Mouse (Mus musculus) stomach, adult 2 months (tissue): ENCODE measurements around the gene Sbno1. TPM values are rescaled to one million over a fixed set of nuclear protein-coding genes. Genes with fewer than 3 reads are reported as not detected.

Source experiments
- polyA plus RNA-seq: library from polyadenylated mRNA; depleted of rRNA; stranded (reverse); fragments of >200 nt; gene quantifications from 2 replicates; pipeline ENCODE4 v1.2.3, GENCODE M21; 2012; rRNA removed

Sbno1 gene
- polyA plus RNA-seq, result 2.2 and 2.6 TPM in 2 replicates

GRCm38 (mm10) chr5:124425412-124426259, at the start of gene Sbno1:
Gene Sbno1 (minus strand): TSS chr5:124426001.

GRCm38 (mm10) chr5:124439447-124440093, 13.8 kb upstream of the Sbno1 start, which contains the start of gene Kmt5a:
Gene Kmt5a (plus strand): TSS chr5:124439930.

GRCm38 (mm10) chr5:124362982-124363381, 62.8 kb downstream of the Sbno1 start, which contains the start of gene Cdk2ap1:
Gene Cdk2ap1 (minus strand): TSS chr5:124363082.

GRCm38 (mm10) chr5:124327510-124328364, 98.1 kb downstream of the Sbno1 start, which contains the start of the genes Mphosph9 and 2810006K23Rik:
Gene Mphosph9 (minus strand): TSS chr5:124327972.
Gene 2810006K23Rik (plus strand): TSS chr5:124328089.

Other genes starting within 250 kb of the Sbno1 start
- gene Pitpnm2, start 176.2 kb downstream of the Sbno1 start, polyA plus RNA-seq, result 18.4 and 19.5 TPM in 2 replicates
- 0.40 and 0.56 TPM in 2 replicates for gene Mphosph9, start 98.0 kb downstream of the Sbno1 start, polyA plus RNA-seq
- gene 2810006K23Rik, start 97.9 kb downstream of the Sbno1 start, polyA plus RNA-seq, result 1.1 and 1.5 TPM in 2 replicates
- 31.9 and 41.4 TPM in 2 replicates for gene Cdk2ap1, start 62.9 kb downstream of the Sbno1 start, polyA plus RNA-seq
- gene Kmt5a, start 13.9 kb upstream of the Sbno1 start, polyA plus RNA-seq, result 37.3 and 38.1 TPM in 2 replicates
- gene Rilpl2, start 52.4 kb upstream of the Sbno1 start, polyA plus RNA-seq, result 7.1 and 8.3 TPM in 2 replicates
- 0.38 and 0.57 TPM in 2 replicates for gene Snrnp35, start 57.1 kb upstream of the Sbno1 start, polyA plus RNA-seq
- 3.3 and 3.9 TPM in 2 replicates for gene Rilpl1, start 105.4 kb upstream of the Sbno1 start, polyA plus RNA-seq
- gene Tmed2, start 114.7 kb upstream of the Sbno1 start, polyA plus RNA-seq, result 62.2 and 109 TPM in 2 replicates
- gene Ddx55, start 126.9 kb upstream of the Sbno1 start, polyA plus RNA-seq, result 5.0 and 6.3 TPM in 2 replicates
- gene Eif2b1, start 153.1 kb upstream of the Sbno1 start, polyA plus RNA-seq, result 10.1 and 10.7 TPM in 2 replicates
- gene Gtf2h3, start 153.1 kb upstream of the Sbno1 start, polyA plus RNA-seq, result 10.6 and 12.0 TPM in 2 replicates
- 23.6 and 24.4 TPM in 2 replicates for gene Atp6v0a2, start 202.6 kb upstream of the Sbno1 start, polyA plus RNA-seq